Mouse (Mus musculus) liver, postnatal 0 days (tissue): ENCODE results near the gene Dnaaf3. TPM values are rescaled to one million over a fixed set of nuclear protein-coding genes. Genes with fewer than 3 reads are reported as not detected.
A peak's percentile ranks its signal among the peaks of the same experiment; 100 is the strongest.

ENCODE experiments used
- ATAC-seq: fragments of 200-750 bp; cut with Nextera tagmentation; 2 replicates; pipeline ENCODE4 v1.8.0; 2017; ENCODE audit warnings: mild to moderate bottlenecking, moderate library complexity
- DNase-seq: peaks from one replicate; pipeline ENCODE4 v3.0.0-alpha.2; 2016
- H3K27ac ChIP-seq: fragments of 300-500 bp; sonication (generic); 2 replicates; pipeline ENCODE4 v1.5.1; 2014; ENCODE audit warnings: antibody characterized with exemption, moderate library complexity, mild to moderate bottlenecking, low read depth
- H3K27me3 ChIP-seq: fragments of 300-500 bp; sonication (generic); 2 replicates; pipeline ENCODE4 v1.6.1; 2014; ENCODE audit warnings: low read length, control low read depth, mixed read lengths; ENCODE audit not compliant: insufficient read depth
- H3K36me3 ChIP-seq: fragments of 300-500 bp; sonication (generic); replicated peaks from 2 replicates; pipeline ENCODE4 v1.6.1; 2014; ENCODE audit warnings: mild to moderate bottlenecking, control low read depth, low read length, moderate library complexity, mixed read lengths; ENCODE audit not compliant: insufficient read depth
- H3K4me1 ChIP-seq: fragments of 300-500 bp; sonication (generic); 2 replicates; pipeline ENCODE4 v1.6.1; 2014; ENCODE audit warnings: antibody characterized with exemption, mild to moderate bottlenecking, control low read depth; ENCODE audit not compliant: insufficient read depth
- H3K4me2 ChIP-seq: fragments of 300-500 bp; sonication (generic); 2 replicates; pipeline ENCODE4 v1.6.1; 2014; ENCODE audit warnings: low read depth, mild to moderate bottlenecking, low read length, moderate library complexity, mixed read lengths
- H3K4me3 ChIP-seq: fragments of 300-500 bp; sonication (generic); 2 replicates; pipeline ENCODE4 v1.5.1; 2014; ENCODE audit warnings: low read depth, low read length
- H3K9ac ChIP-seq: fragments of 300-500 bp; sonication (generic); replicated peaks from 2 replicates; pipeline ENCODE4 v1.6.1; 2014; ENCODE audit warnings: mild to moderate bottlenecking, moderate library complexity
- H3K9me3 ChIP-seq: fragments of 300-500 bp; sonication (generic); 2 replicates; pipeline ENCODE4 v1.6.1; 2016; ENCODE audit warnings: mild to moderate bottlenecking, control low read depth, low read length, mixed read lengths
- CTCF ChIP-seq: sonication (generic); IDR thresholded peaks from 2 replicates; pipeline ENCODE4 v1.5.1; 2016; ENCODE audit warnings: antibody characterized with exemption, low read depth
- EP300 ChIP-seq: IDR thresholded peaks from 2 replicates; pipeline ENCODE4 v1.6.1; 2016; ENCODE audit warnings: antibody characterized with exemption, low read depth, mild to moderate bottlenecking
- WGBS: fragments of 180-500 bp; shearing (Covaris S2); extraction: QIAGEN DNeasy Blood & Tissue Kit; methylation state at CpG from one replicate; pipeline ENCODE4 v1.1.7; 2014; ENCODE audit not compliant: insufficient replicate concordance; 5-methylcytosine and 5-hydroxymethylcytosine counted together
- polyA plus RNA-seq: library from polyadenylated mRNA; unstranded; fragments of >200 nt; fragmentation: Nextera tagmentation; extraction: Ambion mirVana; gene quantifications from 2 replicates; pipeline ENCODE4 v1.2.1, GENCODE M21; 2015

The Dnaaf3 gene
- polyA plus RNA-seq, 1 experiment from 2014 or later, result 0.05 TPM

DNA sequence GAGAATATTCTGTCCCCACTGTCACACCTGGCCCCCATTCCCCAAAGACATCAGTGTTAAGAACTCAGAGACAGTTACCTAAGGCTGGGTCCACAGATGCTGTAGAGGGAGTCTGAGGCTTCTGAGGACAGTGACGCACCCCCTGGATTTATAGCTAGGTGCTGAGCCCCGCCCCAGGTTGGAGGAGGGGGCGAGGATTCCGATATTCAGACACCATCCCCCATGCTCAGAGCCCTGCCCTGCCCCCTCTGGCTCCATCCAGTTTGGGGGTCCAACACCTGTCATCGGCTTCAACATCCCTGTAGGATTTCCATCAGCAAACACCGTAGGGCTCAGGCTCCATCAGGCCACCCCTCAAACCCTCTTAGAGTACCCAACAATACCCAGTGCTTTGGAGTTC is 16.4 kb downstream of the Dnaaf3 start:
- TF ChIP-seq EP300, result no peak
- TF ChIP-seq CTCF, result no peak
- H3K27ac ChIP-seq, result no peak overlapping the region
- H3K9me3 ChIP-seq, result no peaks in the 10 kb centered on the region
- ATAC-seq, result no peak
- no peak overlapping the region for H3K9ac ChIP-seq
- peaks cover 7% of the 10 kb centered on the region; the same call in 1 of the 2 replicates for H3K27me3 ChIP-seq
- WGBS, result 64% methylated on average over 6 of the region's 6 CpGs
- no peak overlapping the region for H3K4me3 ChIP-seq
- H3K36me3 ChIP-seq, result no peaks in the 10 kb centered on the region
- no peak for DNase-seq
- H3K4me2 ChIP-seq, result no peak overlapping the region
- peaks cover 1% of the 10 kb centered on the region; the same call in 1 of the 2 replicates for H3K4me1 ChIP-seq

DNA sequence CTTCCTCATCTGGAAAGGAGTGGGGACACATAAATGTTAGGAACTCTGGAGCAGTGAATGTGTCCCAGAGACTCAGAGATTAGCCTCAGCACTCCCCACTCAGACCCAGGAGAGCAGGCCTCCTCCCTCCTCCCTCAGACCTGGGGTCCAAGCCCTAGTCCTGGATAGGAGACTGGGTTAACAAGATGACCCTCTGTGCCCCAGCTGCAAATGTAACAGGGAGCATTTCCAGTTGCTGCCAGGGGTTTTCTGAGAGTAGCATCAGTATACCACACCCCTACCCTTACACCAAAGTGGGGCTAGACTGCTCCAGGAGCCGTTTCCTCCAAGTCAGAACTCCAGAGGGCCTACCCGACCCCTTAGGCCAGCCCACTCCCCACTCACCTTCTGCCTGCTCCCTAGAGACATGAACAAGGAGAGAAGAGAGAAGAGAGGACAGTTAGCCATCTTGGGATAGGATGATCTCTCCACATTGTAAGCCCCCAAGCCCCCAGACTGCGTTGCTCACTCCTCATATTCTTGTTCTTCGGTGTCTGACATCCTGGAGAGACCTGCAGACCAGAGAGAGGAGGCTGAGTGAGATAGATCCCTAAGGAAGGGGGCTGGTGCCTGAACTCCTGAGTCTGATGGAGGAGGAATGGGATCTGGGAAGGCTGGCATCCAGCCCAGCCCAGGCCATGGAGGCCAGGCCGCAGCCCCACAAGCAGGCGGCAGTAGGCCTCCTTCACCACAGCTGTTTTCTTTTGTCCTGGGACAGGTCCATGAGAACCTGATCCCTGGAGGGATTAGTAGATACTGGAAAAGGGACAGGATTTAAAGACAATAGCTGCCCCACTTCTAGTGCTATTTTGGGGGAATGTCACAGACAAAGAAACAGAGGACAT is 18.2 kb downstream of the Dnaaf3 start:
- Histone ChIP-seq H3K9ac (no peak overlapping the region), H3K4me2 (no peak overlapping the region)
- ATAC-seq, result no peak

DNA sequence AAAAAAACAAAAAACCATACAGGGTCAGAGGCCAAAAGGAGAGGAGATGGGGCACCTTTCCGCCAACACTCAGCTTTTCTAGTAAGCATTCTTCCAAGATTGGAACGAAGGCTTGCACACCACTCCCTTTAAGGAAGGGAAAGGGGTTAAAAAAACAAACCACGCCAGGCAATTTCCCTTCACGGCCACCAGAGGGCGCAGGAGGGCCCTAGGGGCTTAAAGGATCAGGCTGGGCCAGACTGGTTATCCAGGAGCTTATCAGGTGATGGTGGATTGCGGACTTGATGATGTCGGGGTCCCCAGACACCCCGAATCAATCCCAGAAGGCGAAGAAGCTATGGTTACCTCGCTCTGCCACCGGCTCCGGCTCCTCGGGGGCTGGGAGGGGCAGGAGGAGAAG is 19.0 kb downstream of the Dnaaf3 start:
- H3K9ac ChIP-seq, result no peak overlapping the region
- H3K27ac ChIP-seq, result no peak overlapping the region
- WGBS, result 21% methylated on average over 13 of the region's 13 CpGs
- peaks cover 15% of the 10 kb centered on the region for H3K4me1 ChIP-seq
- H3K36me3 ChIP-seq, result no peaks in the 10 kb centered on the region
- DNase-seq (peak; percentile 69), ATAC-seq (peak; percentile 33; the same call in 1 of the 2 replicates)
- no peaks in the 10 kb centered on the region for H3K9me3 ChIP-seq
- no peak for TF ChIP-seq EP300
- peak; percentile 96 for TF ChIP-seq CTCF
- H3K27me3 ChIP-seq, result no peaks in the 10 kb centered on the region
- no peak overlapping the region for H3K4me2 ChIP-seq
- H3K4me3 ChIP-seq, result no peak overlapping the region

More for the DNA sequence above, 18.2 kb downstream of the Dnaaf3 start:
- no peak overlapping the region for H3K27ac ChIP-seq
- DNase-seq, result no peak
- TF ChIP-seq EP300 (no peak), CTCF (no peak)
- no peaks in the 10 kb centered on the region for H3K27me3 ChIP-seq
- H3K4me1 ChIP-seq, result peaks cover 7% of the 10 kb centered on the region
- H3K9me3 ChIP-seq, result no peaks in the 10 kb centered on the region
- 67% methylated on average over 6 of the region's 6 CpGs for WGBS
- no peak overlapping the region for H3K4me3 ChIP-seq
- H3K36me3 ChIP-seq, result no peaks in the 10 kb centered on the region

DNA sequence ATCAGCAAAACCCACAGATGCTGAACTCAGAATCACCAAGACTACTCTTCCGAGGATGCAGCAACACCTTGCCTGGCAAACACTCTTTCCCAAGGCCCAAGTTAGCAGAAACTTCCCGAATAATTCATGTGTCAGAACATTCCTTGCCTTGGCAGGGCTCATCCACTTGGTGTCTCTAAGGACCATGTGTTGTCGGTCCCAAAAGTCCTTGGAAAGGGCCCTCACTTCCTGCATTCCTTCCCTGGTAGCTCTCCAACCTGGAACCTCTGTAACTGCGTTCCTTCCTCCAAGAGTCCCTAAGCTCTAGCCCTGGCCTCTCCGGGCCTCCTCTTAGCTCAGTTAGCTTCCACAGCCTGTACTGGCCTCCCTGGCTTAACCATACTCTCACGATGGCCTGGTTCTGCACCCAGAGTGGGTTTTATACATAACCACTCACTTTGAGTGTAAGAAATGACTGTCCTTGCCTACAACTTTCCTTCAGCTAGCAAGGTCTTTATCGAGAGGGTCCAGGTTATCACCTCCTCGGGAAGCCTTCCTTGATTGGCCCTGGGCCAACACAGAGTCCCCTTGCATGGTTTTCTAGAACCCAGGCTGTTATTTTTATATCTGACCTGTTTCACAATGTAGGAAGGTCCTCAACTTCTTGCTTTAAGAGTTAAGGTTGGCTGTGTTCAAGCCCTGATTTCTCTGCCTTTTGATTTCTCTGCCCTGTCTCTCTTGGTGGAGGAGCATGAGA is 20.6 kb downstream of the Dnaaf3 start:
- no peaks in the 10 kb centered on the region for H3K36me3 ChIP-seq
- H3K9me3 ChIP-seq, result no peaks in the 10 kb centered on the region
- H3K4me2 ChIP-seq, result no peak overlapping the region
- H3K27ac ChIP-seq, result no peak overlapping the region
- ATAC-seq (no peak), DNase-seq (no peak)
- no peak overlapping the region for H3K4me3 ChIP-seq
- peaks cover 18% of the 10 kb centered on the region for H3K4me1 ChIP-seq
- TF ChIP-seq EP300, result no peak
- no peak for TF ChIP-seq CTCF
- 68% methylated on average over 8 of the region's 8 CpGs for WGBS
- H3K27me3 ChIP-seq, result no peaks in the 10 kb centered on the region
- no peak overlapping the region; the same call in 1 of the 2 replicates for H3K9ac ChIP-seq

DNA sequence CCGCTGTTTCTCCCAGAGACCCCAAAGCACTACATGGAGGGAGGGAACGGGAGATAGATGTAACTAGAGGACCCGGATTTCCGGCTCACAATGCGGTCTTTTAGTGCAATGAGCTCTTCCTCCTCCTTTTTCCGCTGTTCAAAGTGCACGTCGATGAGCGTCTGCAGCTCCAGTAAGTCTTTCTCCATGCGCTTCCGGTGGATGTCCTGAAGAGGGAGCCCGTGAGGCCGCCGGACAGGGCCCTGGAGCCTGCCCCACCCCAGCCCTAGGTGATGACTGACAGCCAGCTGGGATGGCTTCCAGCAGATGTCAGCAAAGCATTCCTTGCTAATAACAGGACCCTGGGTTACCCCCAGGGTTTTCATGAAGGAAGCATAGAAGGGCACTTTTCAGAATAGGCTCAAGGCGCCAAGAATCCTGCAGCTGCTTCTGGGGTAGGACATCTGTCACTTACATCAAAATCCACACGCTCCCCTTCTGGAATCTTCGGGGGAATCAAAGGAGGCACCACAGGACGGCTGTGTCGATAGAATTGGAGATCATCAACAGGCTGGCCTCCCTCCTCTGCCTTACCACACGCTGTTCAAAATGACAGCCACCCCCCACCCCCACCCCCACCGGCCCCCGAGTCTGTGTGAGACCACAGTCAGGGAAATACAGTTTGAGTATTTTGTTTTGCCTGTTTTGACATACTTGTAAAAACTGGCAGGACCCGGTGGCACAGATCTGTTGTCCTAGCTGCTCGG is 22.2 kb downstream of the Dnaaf3 start:
- no peaks in the 10 kb centered on the region for H3K36me3 ChIP-seq
- H3K4me2 ChIP-seq, result peak overlapping the region; percentile 62
- no peaks in the 10 kb centered on the region for H3K27me3 ChIP-seq
- TF ChIP-seq EP300, result no peak
- peak; percentile 95 for TF ChIP-seq CTCF
- WGBS, result 26% methylated on average over 24 of the region's 24 CpGs
- H3K9me3 ChIP-seq, result no peaks in the 10 kb centered on the region
- H3K9ac ChIP-seq, result no peak overlapping the region
- DNase-seq, result peak; percentile 88
- peak; percentile 87 for ATAC-seq
- H3K4me1 ChIP-seq, result peaks cover 19% of the 10 kb centered on the region
- 0 out of 2 replicates have a peak overlapping the region, but pooled peaks have one; percentile 45 for H3K27ac ChIP-seq
- no peak overlapping the region for H3K4me3 ChIP-seq
